Mouse (Mus musculus) hindbrain, embryonic 10.5 days (tissue): Measurements from ENCODE around the gene Gm5938. TPM values are rescaled to one million over a fixed set of nuclear protein-coding genes. Genes with fewer than 3 reads are reported as not detected.

Experiments
- DNase-seq: peaks from one replicate; pipeline ENCODE4 v3.0.0-alpha.2; 2017; ENCODE audit warnings: low spot score
- H3K27ac ChIP-seq: fragments of 300-500 bp; sonication (generic); 2 replicates; pipeline ENCODE4 v1.5.1; 2016; ENCODE audit warnings: mild to moderate bottlenecking, moderate library complexity
- H3K27me3 ChIP-seq: fragments of 300-500 bp; sonication (generic); 2 replicates; pipeline ENCODE4 v1.6.1; 2016; ENCODE audit warnings: mild to moderate bottlenecking; ENCODE audit not compliant: poor library complexity, insufficient read depth, severe bottlenecking
- H3K36me3 ChIP-seq: fragments of 300-500 bp; sonication (generic); 2 replicates; pipeline ENCODE4 v1.6.1; 2016; ENCODE audit warnings: mild to moderate bottlenecking, moderate library complexity
- H3K4me1 ChIP-seq: fragments of 300-500 bp; sonication (generic); replicated peaks from 2 replicates; pipeline ENCODE4 v1.6.1; 2016; ENCODE audit warnings: mild to moderate bottlenecking
- H3K4me3 ChIP-seq: fragments of 300-500 bp; sonication (generic); 2 replicates; pipeline ENCODE4 v1.5.1; 2016; ENCODE audit warnings: mild to moderate bottlenecking, moderate library complexity
- H3K9me3 ChIP-seq: fragments of 300-500 bp; sonication (generic); 2 replicates; pipeline ENCODE4 v1.6.1; 2016; ENCODE audit warnings: mild to moderate bottlenecking, moderate library complexity
- WGBS: fragments of 180-500 bp; shearing (Covaris S2); methylation state at CpG from one replicate; pipeline ENCODE4 v1.1.7; 2016; 5-methylcytosine and 5-hydroxymethylcytosine counted together
- polyA plus RNA-seq: library from polyadenylated mRNA; unstranded; fragments of >200 nt; fragmentation: Nextera tagmentation; extraction: Ambion mirVana; gene quantifications from 2 replicates; pipeline ENCODE4 v1.2.1, GENCODE M21; 2016

Gm5938 gene
- not detected in 2 replicates for polyA plus RNA-seq

DNA sequence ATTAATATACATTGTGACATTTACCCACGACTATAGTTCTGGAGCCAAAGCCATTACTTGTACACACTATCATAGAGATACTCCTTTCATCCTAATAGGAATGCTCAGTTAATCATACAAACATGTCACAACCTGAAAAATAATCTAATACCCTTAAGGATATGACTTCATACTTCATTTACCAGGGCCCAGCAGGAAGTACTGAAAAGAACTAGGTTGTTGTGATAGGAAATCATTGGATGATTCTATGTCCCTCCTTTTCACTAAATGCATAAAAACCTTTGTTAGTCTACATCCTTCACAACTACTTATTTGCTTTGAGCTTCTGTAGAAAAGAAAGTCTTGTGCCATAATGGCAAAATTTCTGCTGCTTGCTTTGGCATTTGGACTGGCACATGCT is at the start of gene Gm5938:
Gm5938 (plus strand) TSS at position 301 of the 400 bp plus-strand sequence.
- Histone ChIP-seq H3K27me3 (no peaks in the 10 kb centered on the region), H3K36me3 (no peaks in the 10 kb centered on the region), H3K4me3 (no peak within 1 kb of the TSS), H3K27ac (no peak within 1 kb of the TSS), H3K9me3 (no peaks in the 10 kb centered on the region), H3K4me1 (no peaks in the 10 kb centered on the region)
- no peak for DNase-seq
- 63% methylated on average over 1 of the region's 1 CpGs for WGBS

DNA sequence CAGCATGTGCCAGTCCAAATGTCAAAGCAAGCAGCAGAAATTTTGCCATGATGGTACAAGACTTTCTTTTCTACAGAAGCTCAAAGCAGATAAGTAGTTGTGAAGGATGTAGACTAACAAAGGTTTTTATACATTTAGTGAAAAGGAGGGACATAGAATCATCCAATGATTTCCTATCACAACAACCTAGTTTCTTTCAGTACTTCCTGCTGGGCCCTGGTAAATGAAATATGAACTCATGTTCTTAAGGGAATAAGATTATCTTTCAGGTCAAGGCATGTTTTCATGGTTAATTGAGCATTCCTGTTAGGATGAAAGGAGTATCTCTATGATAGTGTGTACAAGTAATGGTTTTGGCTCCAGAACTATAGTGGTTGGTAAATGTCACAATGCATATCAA is 34.0 kb upstream of the Gm5938 start, which contains the start of gene Obp1a:
Obp1a (minus strand) TSS at position 101 of the 400 bp plus-strand sequence.
- Histone ChIP-seq H3K4me3 (no peak within 1 kb of the TSS), H3K4me1 (no peaks in the 10 kb centered on the region), H3K27ac (no peak within 1 kb of the TSS), H3K36me3 (no peaks in the 10 kb centered on the region), H3K9me3 (no peaks in the 10 kb centered on the region), H3K27me3 (no peaks in the 10 kb centered on the region)
- DNase-seq = no peak

Other genes with a start within 250 kb of the Gm5938 start
- not detected in 2 replicates for gene 5430402E10Rik, start 200.4 kb upstream of the Gm5938 start, polyA plus RNA-seq
- not detected in 2 replicates for gene Obp1a, start 34.1 kb upstream of the Gm5938 start, polyA plus RNA-seq
- gene Obp1b, start 61.3 kb downstream of the Gm5938 start, polyA plus RNA-seq = not detected in 2 replicates
- not detected in 2 replicates for gene Gm14743, start 120.5 kb downstream of the Gm5938 start, polyA plus RNA-seq
- not detected in 2 replicates for gene 4930480E11Rik, start 244.2 kb downstream of the Gm5938 start, polyA plus RNA-seq